10 mouse cellular contexts compared by ENCODE assay signal in the genomic region with DNA sequence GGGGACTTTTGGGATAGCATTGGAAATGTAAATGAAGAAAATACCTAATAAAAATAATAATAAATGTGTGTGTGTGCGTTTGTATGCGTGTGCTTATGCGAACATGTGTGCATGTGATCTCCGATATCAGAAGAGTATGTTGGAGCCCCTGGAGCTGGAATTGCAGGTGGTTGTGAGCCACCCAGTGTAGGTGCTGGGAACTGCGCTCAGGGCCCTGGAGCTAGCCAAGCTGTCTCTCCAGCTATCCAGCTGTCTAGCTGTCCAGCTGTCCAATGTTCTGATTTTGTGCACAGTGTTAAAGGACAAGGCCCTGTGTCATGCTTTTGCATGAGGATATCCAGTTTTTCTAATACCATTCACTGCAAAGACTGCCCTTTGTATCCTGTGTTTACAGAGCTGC. TPM values are rescaled to one million over a fixed set of nuclear protein-coding genes. Genes with fewer than 3 reads are reported as not detected.
DNase-seq lines count a peak whose midpoint lies in the region; ATAC-seq and TF ChIP-seq lines count a peak whose summit lies in the region.
"Had no signal": no experiment of that assay in that cellular context is flagged by ENCODE, and none has a peak within 500 bp of the region (broad histone marks: within the 10 kb centered on the region; RNA-seq: fewer than 3 reads in every experiment).

No protein-coding gene starts in this region.

- no peaks in the 10 kb centered on the region for H3K79me2 ChIP-seq in CH12.LX (replicated peaks; ENCODE audit: control insufficient read depth, extremely low read depth, insufficient read depth, poor library complexity, severe bottlenecking)

- H3K27ac ChIP-seq in kidney, postnatal 0 days, result no peak overlapping the region
- no peak overlapping the region for H3K27ac ChIP-seq in CH12.LX (ENCODE audit: insufficient read depth, low read depth)
- no peak overlapping the region for H3K27ac ChIP-seq in liver, embryonic 14.5 days

- DNase-seq in kidney, postnatal 0 days (ENCODE audit: low spot score), result no peak
- DNase-seq in kidney, postnatal 25 days, result no peak
- DNase-seq in 3T3-L1 (ENCODE audit: low read depth, low spot score) (peak; percentile 47), CH12.LX (ENCODE audit: extremely low read depth) (no peak)
- no peak for DNase-seq in liver, embryonic 14.5 days (ENCODE audit: low read depth in 3 of 3, low spot score in 3 of 3)
- DNase-seq in natural killer cell, adult 2 months (ENCODE audit: low spot score in 2 of 2), result no peak
- DNase-seq in ovary, postnatal 10 days (ENCODE audit: low spot score), result no peak
- DNase-seq: gastrocnemius, postnatal 25 days; right cerebral cortex, postnatal 25 days; thymus, postnatal 36 days had no signal

- H3K27me3 ChIP-seq in kidney, postnatal 0 days (ENCODE audit: insufficient read depth, low read length), result no peaks in the 10 kb centered on the region
- H3K27me3 ChIP-seq in CH12.LX (replicated peaks), result peaks cover 51% of the 10 kb centered on the region
- no peaks in the 10 kb centered on the region for H3K27me3 ChIP-seq in liver, embryonic 14.5 days (ENCODE audit: control insufficient read depth, insufficient read depth, low read length)

- TF ChIP-seq POLR2A in CH12.LX (IDR thresholded peaks at IDR 0.05; ENCODE audit: low read depth, low read length), result no peak

- no peaks in the 10 kb centered on the region for H3K4me1 ChIP-seq in kidney, postnatal 0 days (replicated peaks; ENCODE audit: insufficient read depth, low read length)
- no peaks in the 10 kb centered on the region for H3K4me1 ChIP-seq in CH12.LX (ENCODE audit: control insufficient read depth in 1 of 2, insufficient read depth in 2 of 2)
- no peaks in the 10 kb centered on the region for H3K4me1 ChIP-seq in liver, embryonic 14.5 days (replicated peaks; ENCODE audit: control insufficient read depth in 2 of 2, insufficient read depth in 2 of 2, low read length in 1 of 2)

- 87% methylated on average over 5 of the region's 5 CpGs for WGBS in kidney, postnatal 0 days
- 55% methylated on average over 5 of the region's 5 CpGs for WGBS in liver, embryonic 14.5 days (ENCODE audit: insufficient replicate concordance)

- peak; percentile 46 for TF ChIP-seq CTCF in kidney, postnatal 0 days (IDR thresholded peaks at IDR 0.05; ENCODE audit: low read depth)
- peak in 1 of 2 experiments; percentile 47; a peak in 2 of 4 replicates for TF ChIP-seq CTCF in CH12.LX (conservative IDR thresholded peaks at IDR 0.05 in 1 of 2, IDR thresholded peaks at IDR 0.05 in 1 of 2; ENCODE audit: low read depth in 2 of 2, low read length in 2 of 2)
- TF ChIP-seq CTCF in liver, embryonic 14.5 days (IDR thresholded peaks at IDR 0.05; ENCODE audit: low read depth), result peak; percentile 55

- no peak overlapping the region for H3K4me3 ChIP-seq in kidney, postnatal 0 days (replicated peaks; ENCODE audit: low read depth, low read length)
- no peak overlapping the region for H3K4me3 ChIP-seq in CH12.LX (replicated peaks in 1 of 3; ENCODE audit: low read depth in 2 of 3, low read length in 2 of 3, poor library complexity in 1 of 3)
- H3K4me3 ChIP-seq in liver, embryonic 14.5 days (ENCODE audit: insufficient read depth in 1 of 2, low read depth in 2 of 2, low read length in 2 of 2), result no peak overlapping the region

- no peak overlapping the region for H3K4me2 ChIP-seq in kidney, postnatal 0 days (ENCODE audit: low read length)
- no peak overlapping the region for H3K4me2 ChIP-seq in CH12.LX (ENCODE audit: insufficient read depth, low read depth, poor library complexity, severe bottlenecking)
- no peak overlapping the region for H3K4me2 ChIP-seq in liver, embryonic 14.5 days (ENCODE audit: low read depth)

- H3K9me3 ChIP-seq in kidney, postnatal 0 days (replicated peaks; ENCODE audit: low read length), result no peaks in the 10 kb centered on the region
- H3K9me3 ChIP-seq in CH12.LX (replicated peaks; ENCODE audit: low read length), result no peaks in the 10 kb centered on the region
- no peaks in the 10 kb centered on the region for H3K9me3 ChIP-seq in liver, embryonic 14.5 days (ENCODE audit: control insufficient read depth, low read length)

- H3K9ac ChIP-seq in kidney, postnatal 0 days (ENCODE audit: low read depth, low read length), result no peak overlapping the region
- H3K9ac ChIP-seq in CH12.LX (ENCODE audit: insufficient read depth, low read depth), result no peak overlapping the region
- H3K9ac ChIP-seq in liver, embryonic 14.5 days (replicated peaks), result no peak overlapping the region

- in situ Hi-C loops in CH12.LX (cut with MboI; ENCODE audit: low pct_ligation_motif_present, low pct_unique_long_range_greater_than_20kb, low sequenced_read_pairs), result no loop called here

- ATAC-seq in kidney, postnatal 0 days (replicated peaks; ENCODE audit: low FRiP score, low read depth), result no peak
- ATAC-seq in liver, embryonic 14.5 days (ENCODE audit: insufficient read depth), result no peak

- TF ChIP-seq RAD21 in CH12.LX (IDR thresholded peaks at IDR 0.05; ENCODE audit: low read depth, low read length), result peak; percentile 12

- H3K36me3 ChIP-seq in kidney, postnatal 0 days (ENCODE audit: insufficient read depth, low read length), result no peaks in the 10 kb centered on the region
- no peaks in the 10 kb centered on the region for H3K36me3 ChIP-seq in CH12.LX (replicated peaks in 1 of 2; ENCODE audit: control insufficient read depth in 1 of 2, insufficient read depth in 1 of 2, low read length in 1 of 2)
- H3K36me3 ChIP-seq in liver, embryonic 14.5 days (replicated peaks; ENCODE audit: control insufficient read depth, insufficient read depth, low read depth), result no peaks in the 10 kb centered on the region

- dilution Hi-C loops in CH12.LX (cut with MboI; ENCODE audit: extremely low pct_ligation_motif_present, extremely low pct_unique_long_range_greater_than_20kb, low sequenced_read_pairs), result no loop called here

- no peak for TF ChIP-seq EP300 in CH12.LX (IDR thresholded peaks at IDR 0.05; ENCODE audit: low read length)
- TF ChIP-seq EP300 in liver, embryonic 14.5 days (IDR thresholded peaks at IDR 0.05; ENCODE audit: low read depth), result no peak

TF ChIP-seq in CH12.LX, 34 proteins besides CTCF, POLR2A, EP300 and RAD21:
- no peak for TF ChIP-seq HCFC1 (IDR thresholded peaks at IDR 0.05; ENCODE audit: low read depth, low read length)
- TF ChIP-seq SMC3 (IDR thresholded peaks at IDR 0.05; ENCODE audit: low read depth, low read length), result peak; percentile 37
- TF ChIP-seq MYC (IDR thresholded peaks at IDR 0.05; ENCODE audit: low read depth, low read length), result no peak
- no peak for TF ChIP-seq MAFK (IDR thresholded peaks at IDR 0.05; ENCODE audit: insufficient replicate concordance, low read length)
- TF ChIP-seq BHLHE40 (IDR thresholded peaks at IDR 0.05; ENCODE audit: low read depth, low read length), result no peak
- no peak for TF ChIP-seq PAX5 (IDR thresholded peaks at IDR 0.05; ENCODE audit: low read length)
- no peak for TF ChIP-seq JUN (IDR thresholded peaks at IDR 0.05; ENCODE audit: insufficient read depth, low read depth, low read length)
- TF ChIP-seq CHD1 (IDR thresholded peaks at IDR 0.05; ENCODE audit: low read depth, low read length), result no peak

RNA-seq across cellular contexts. Expression of a gene that starts 7.8 kb away (rescaled TPM):
- polyA plus RNA-seq in kidney, postnatal 0 days (2015; fragmentation: Nextera tagmentation; extraction: Ambion mirVana), result 4.7 and 4.9 TPM in 2 replicates
- total RNA-seq in CH12.LX (2012; rRNA removed), result not detected in 2 replicates
- not detected in 2 replicates for total RNA-seq in CH12.LX (2014; rRNA removed)
- polyA plus RNA-seq in CH12.LX (2012; ENCODE audit: insufficient read length, low read depth), result not detected in 2 replicates
- 2.2 and 2.4 TPM in 2 replicates for polyA plus RNA-seq in liver, embryonic 14.5 days (2012; rRNA removed)
- 2.8 and 3.0 TPM in 2 replicates for polyA plus RNA-seq in liver, embryonic 14.5 days (2014; fragmentation: Nextera tagmentation; extraction: Ambion mirVana)
- total RNA-seq: gastrocnemius, postnatal 25 days had no signal
